Mouse (Mus musculus) heart, embryonic 13.5 days (tissue): ENCODE data around the gene Nav3. TPM values are rescaled to one million over a fixed set of nuclear protein-coding genes. Genes with fewer than 3 reads are reported as not detected.

Experiments used
- ATAC-seq: fragments of 200-750 bp; cut with Nextera tagmentation; 2 replicates; pipeline ENCODE4 v1.8.0; 2017; ENCODE audit warnings: moderate TSS enrichment; ENCODE audit not compliant: insufficient number of reproducible peaks, low FRiP score, low TSS enrichment; ENCODE audit errors: extremely low read depth
- H3K27ac ChIP-seq: fragments of 300-500 bp; sonication (generic); replicated peaks from 2 replicates; pipeline ENCODE4 v1.5.1; 2015; ENCODE audit warnings: moderate library complexity, mild to moderate bottlenecking, inconsistent platforms
- H3K27me3 ChIP-seq: fragments of 300-500 bp; sonication (generic); replicated peaks from 2 replicates; pipeline ENCODE4 v1.6.1; 2015; ENCODE audit warnings: mild to moderate bottlenecking, inconsistent platforms
- H3K36me3 ChIP-seq: fragments of 300-500 bp; sonication (generic); 2 replicates; pipeline ENCODE4 v1.6.1; 2015; ENCODE audit warnings: mild to moderate bottlenecking, inconsistent platforms
- H3K4me1 ChIP-seq: fragments of 300-500 bp; sonication (generic); 2 replicates; pipeline ENCODE4 v1.6.1; 2015; ENCODE audit warnings: inconsistent platforms
- H3K4me2 ChIP-seq: fragments of 300-500 bp; sonication (generic); 2 replicates; pipeline ENCODE4 v1.6.1; 2015; ENCODE audit warnings: inconsistent platforms, mild to moderate bottlenecking, moderate library complexity
- H3K4me3 ChIP-seq: fragments of 300-500 bp; sonication (generic); 2 replicates; pipeline ENCODE4 v1.5.1; 2015; ENCODE audit warnings: moderate library complexity, mild to moderate bottlenecking, inconsistent platforms
- H3K9ac ChIP-seq: fragments of 300-500 bp; sonication (generic); 2 replicates; pipeline ENCODE4 v1.6.1; 2015; ENCODE audit warnings: inconsistent platforms, mild to moderate bottlenecking, moderate library complexity
- H3K9me3 ChIP-seq: fragments of 300-500 bp; sonication (generic); 2 replicates; pipeline ENCODE4 v1.6.1; 2016; ENCODE audit warnings: inconsistent platforms
- WGBS: fragments of 180-500 bp; shearing (Covaris S2); methylation state at CpG from one replicate; pipeline ENCODE4 v1.1.7; 2015; ENCODE audit warnings: mixed read lengths; 5-methylcytosine and 5-hydroxymethylcytosine counted together
- polyA plus RNA-seq: library from polyadenylated mRNA; unstranded; fragments of >200 nt; fragmentation: Nextera tagmentation; extraction: Ambion mirVana; gene quantifications from 2 replicates; pipeline ENCODE4 v1.2.1, GENCODE M21; 2015

The Nav3 gene
- polyA plus RNA-seq, 1 experiment from 2014 or later, result 1.8 TPM

- H3K4me1 ChIP-seq, result no peaks in the 10 kb centered on the region
- H3K9me3 ChIP-seq, result no peaks in the 10 kb centered on the region
- no peak overlapping the region for H3K4me2 ChIP-seq
- no peaks in the 10 kb centered on the region for H3K36me3 ChIP-seq
- ATAC-seq, result no peak
- H3K27me3 ChIP-seq, result no peaks in the 10 kb centered on the region
- H3K27ac ChIP-seq, result no peak overlapping the region
- no peak overlapping the region for H3K9ac ChIP-seq
- H3K4me3 ChIP-seq, result no peak overlapping the region
- WGBS, result 72% methylated on average over 16 of the region's 16 CpGs
These were observed 818.3 kb downstream of the Nav3 start for GRCm38 (mm10) chr10:109637702-109638101.
